11 mouse cellular contexts compared by ENCODE assay signal in the genomic region with DNA sequence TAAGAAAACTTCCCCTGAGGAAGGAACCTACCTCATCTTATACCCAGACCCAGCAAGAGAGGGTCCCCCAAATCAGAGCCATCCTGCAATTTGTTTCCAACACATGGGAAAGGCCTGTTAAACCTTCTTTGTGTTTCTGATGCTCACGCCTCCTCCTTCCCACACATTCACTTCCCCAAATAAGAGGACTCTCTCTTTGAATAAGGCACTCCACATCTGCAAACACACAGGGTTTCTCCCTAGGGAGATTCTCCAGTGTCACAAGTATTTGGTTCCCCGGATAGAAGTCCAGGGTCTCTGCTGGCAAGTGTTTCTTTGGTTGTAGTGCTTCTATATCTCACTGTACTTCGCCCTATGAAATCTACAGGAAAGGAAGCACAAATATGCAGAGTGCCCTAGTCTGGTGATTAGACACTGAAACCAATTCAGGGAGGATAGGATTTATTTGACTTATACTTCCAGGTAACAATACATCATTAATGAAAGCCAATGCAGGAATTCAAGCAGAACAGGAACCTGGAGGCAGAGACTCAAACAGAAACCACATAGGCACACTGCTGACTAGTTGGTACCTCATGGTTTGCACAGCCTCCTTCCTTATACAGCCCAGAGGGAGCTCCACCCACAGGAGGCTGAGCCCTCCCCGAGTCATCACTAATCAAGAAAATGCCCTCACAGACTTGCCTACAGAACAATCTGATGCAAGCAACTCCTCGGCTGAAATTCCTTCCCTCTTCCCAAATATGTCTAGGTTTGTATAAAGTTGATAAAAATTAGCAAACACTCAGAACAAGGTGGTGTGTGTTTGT. TPM values are rescaled to one million over a fixed set of nuclear protein-coding genes. Genes with fewer than 3 reads are reported as not detected.
DNase-seq lines count a peak whose midpoint lies in the region; ATAC-seq and TF ChIP-seq lines count a peak whose summit lies in the region.
"Had no signal": no experiment of that assay in that cellular context is flagged by ENCODE, and none has a peak within 500 bp of the region (broad histone marks: within the 10 kb centered on the region; RNA-seq: fewer than 3 reads in every experiment).

No protein-coding gene starts in this region.

- no peaks in the 10 kb centered on the region for H3K27me3 ChIP-seq in liver, postnatal 0 days (ENCODE audit: insufficient read depth, low read length)
- no peaks in the 10 kb centered on the region for H3K27me3 ChIP-seq in midbrain, embryonic 13.5 days
- H3K27me3 ChIP-seq: neural tube, embryonic 12.5 days had no signal

- peak; percentile 50 to 61 for DNase-seq in spleen, postnatal 36 days (ENCODE audit: low spot score in 2 of 2)
- DNase-seq in spleen, postnatal 14 days (ENCODE audit: low spot score in 2 of 2) = no peak
- DNase-seq in liver, postnatal 0 days = no peak
- DNase-seq in embryo, embryonic 10 days (ENCODE audit: low spot score) = no peak
- no peak for DNase-seq in left cerebral cortex, postnatal 25 days (ENCODE audit: low spot score in 2 of 2)
- DNase-seq: adrenal gland, adult 2 months had no signal

- intact Hi-C loops in left cerebral cortex, postnatal 25 days (cut with DNase I) = no loop called here

- no peak overlapping the region for H3K9ac ChIP-seq in liver, postnatal 0 days (replicated peaks)
- no peak overlapping the region for H3K9ac ChIP-seq in midbrain, embryonic 13.5 days (replicated peaks)
- H3K9ac ChIP-seq: neural tube, embryonic 12.5 days had no signal

- WGBS in liver, postnatal 0 days (ENCODE audit: insufficient replicate concordance) = 50% methylated on average over 5 of the region's 5 CpGs
- WGBS in midbrain, embryonic 13.5 days = 75% methylated on average over 5 of the region's 5 CpGs

- H3K36me3 ChIP-seq in liver, postnatal 0 days (replicated peaks; ENCODE audit: insufficient read depth, low read length) = no peaks in the 10 kb centered on the region
- H3K36me3 ChIP-seq in midbrain, embryonic 13.5 days = peaks cover 5% of the 10 kb centered on the region
- H3K36me3 ChIP-seq: neural tube, embryonic 12.5 days had no signal

- H3K4me1 ChIP-seq in brown adipose tissue, adult 24 weeks (ENCODE audit: control insufficient read depth, insufficient read depth, insufficient read length, low read length) = peaks cover 6% of the 10 kb centered on the region
- 0 out of 2 replicates have a peak, but pooled peaks cover 4% of the 10 kb centered on the region for H3K4me1 ChIP-seq in liver, postnatal 0 days (ENCODE audit: insufficient read depth)
- H3K4me1 ChIP-seq in midbrain, embryonic 13.5 days (replicated peaks) = peaks cover 4% of the 10 kb centered on the region; the same call in 1 of the 2 replicates
- H3K4me1 ChIP-seq: neural tube, embryonic 12.5 days had no signal

- peak overlapping the region; percentile 58 for H3K27ac ChIP-seq in brown adipose tissue, adult 24 weeks (replicated peaks; ENCODE audit: low read depth, low read length)
- H3K27ac ChIP-seq in liver, postnatal 0 days (ENCODE audit: low read depth) = no peak overlapping the region
- H3K27ac ChIP-seq in midbrain, embryonic 13.5 days = no peak overlapping the region
- H3K27ac ChIP-seq: neural tube, embryonic 12.5 days had no signal

- TF ChIP-seq CTCF in liver, postnatal 0 days (IDR thresholded peaks at IDR 0.05; ENCODE audit: low read depth) = no peak

- no peaks in the 10 kb centered on the region for H3K9me3 ChIP-seq in liver, postnatal 0 days (ENCODE audit: low read length)
- no peaks in the 10 kb centered on the region for H3K9me3 ChIP-seq in midbrain, embryonic 13.5 days
- H3K9me3 ChIP-seq: neural tube, embryonic 12.5 days had no signal

- H3K4me3 ChIP-seq in brown adipose tissue, adult 24 weeks (ENCODE audit: insufficient read depth, low read depth, low read length) = no peak overlapping the region
- no peak overlapping the region for H3K4me3 ChIP-seq in liver, postnatal 0 days (ENCODE audit: low read depth, low read length)
- no peak overlapping the region for H3K4me3 ChIP-seq in midbrain, embryonic 13.5 days (replicated peaks)
- H3K4me3 ChIP-seq: neural tube, embryonic 12.5 days had no signal

- peak; percentile 43; the same call in 1 of the 2 replicates for ATAC-seq in liver, postnatal 0 days
- no peak for ATAC-seq in midbrain, embryonic 13.5 days

- TF ChIP-seq EP300 in liver, postnatal 0 days (IDR thresholded peaks at IDR 0.05; ENCODE audit: low read depth) = no peak

- no peak overlapping the region for H3K4me2 ChIP-seq in liver, postnatal 0 days (ENCODE audit: low read depth, low read length)
- no peak overlapping the region for H3K4me2 ChIP-seq in midbrain, embryonic 13.5 days (replicated peaks)
- H3K4me2 ChIP-seq: heart, embryonic 11.5 days; midbrain, embryonic 11.5 days; neural tube, embryonic 12.5 days had no signal

RNA-seq across cellular contexts. Expression of gene Tspan32, which starts 16.7 kb away (rescaled TPM):
- 0.83 and 1.3 TPM in 2 replicates for polyA plus RNA-seq in brown adipose tissue, adult 24 weeks (2012; ENCODE audit: insufficient read depth, insufficient read length, missing spikeins)
- polyA plus RNA-seq in liver, postnatal 0 days (2015; fragmentation: Nextera tagmentation; extraction: Ambion mirVana) = 31.0 and 37.5 TPM in 2 replicates
- polyA plus RNA-seq in midbrain, embryonic 13.5 days (2015; fragmentation: Nextera tagmentation; extraction: Ambion mirVana) = 0.50 and 0.72 TPM in 2 replicates
- under 1 TPM in 1 of 2 experiments, not detected in 1; 0.23 TPM for total RNA-seq in left cerebral cortex, postnatal 25 days (2021)

RNA-seq across cellular contexts. Expression of gene Cd81, which starts 31.0 kb away (rescaled TPM):
- polyA plus RNA-seq in brown adipose tissue, adult 24 weeks (2012; ENCODE audit: insufficient read depth, insufficient read length, missing spikeins) = 289 and 375 TPM in 2 replicates
- polyA plus RNA-seq in liver, postnatal 0 days (2015; fragmentation: Nextera tagmentation; extraction: Ambion mirVana) = 213 and 231 TPM in 2 replicates
- 248 and 257 TPM in 2 replicates for polyA plus RNA-seq in midbrain, embryonic 13.5 days (2015; fragmentation: Nextera tagmentation; extraction: Ambion mirVana)
- 100 to 1,000 TPM; 407 to 414 TPM for total RNA-seq in left cerebral cortex, postnatal 25 days (2021)

RNA-seq across cellular contexts. Expression of gene Tssc4, which starts 47.5 kb away (rescaled TPM):
- polyA plus RNA-seq in brown adipose tissue, adult 24 weeks (2012; ENCODE audit: insufficient read depth, insufficient read length, missing spikeins) = 6.7 and 13.2 TPM in 2 replicates
- polyA plus RNA-seq in liver, postnatal 0 days (2015; fragmentation: Nextera tagmentation; extraction: Ambion mirVana) = 24.1 and 25.2 TPM in 2 replicates
- polyA plus RNA-seq in midbrain, embryonic 13.5 days (2015; fragmentation: Nextera tagmentation; extraction: Ambion mirVana) = 102 and 104 TPM in 2 replicates
- 10 to 100 TPM; 40.1 to 45.4 TPM for total RNA-seq in left cerebral cortex, postnatal 25 days (2021)

RNA-seq across cellular contexts. Expression of gene Ascl2, which starts 52.5 kb away (rescaled TPM):
- not detected in 2 replicates for polyA plus RNA-seq in brown adipose tissue, adult 24 weeks (2012; ENCODE audit: insufficient read depth, insufficient read length, missing spikeins)
- 0.21 and 0.23 TPM in 2 replicates for polyA plus RNA-seq in liver, postnatal 0 days (2015; fragmentation: Nextera tagmentation; extraction: Ambion mirVana)
- 0.35 and 0.50 TPM in 2 replicates for polyA plus RNA-seq in midbrain, embryonic 13.5 days (2015; fragmentation: Nextera tagmentation; extraction: Ambion mirVana)
- total RNA-seq in left cerebral cortex, postnatal 25 days (2021) = not detected

Comparison
In these comparisons a context has a peak if more than half of its experiments do, and no peak if none do; other contexts are left out.
1. DNase-seq: peak in spleen, postnatal 36 days (2 of 2); none in spleen, postnatal 14 days (0 of 2), liver, postnatal 0 days (single experiment), embryo, embryonic 10 days (single experiment) and left cerebral cortex, postnatal 25 days (0 of 2).
2. RNA of gene Tspan32, which starts 16.7 kb away (polyA plus RNA-seq): 31.0 to 37.5 TPM in liver, postnatal 0 days; 0.83 to 1.3 TPM in brown adipose tissue, adult 24 weeks and 0.50 to 0.72 TPM in midbrain, embryonic 13.5 days; every median in the first group is over 10 times any median in the second.